Mouse (Mus musculus): ENCODE measurements around the gene Aloxe3. TPM values are rescaled to one million over a fixed set of nuclear protein-coding genes. Genes with fewer than 3 reads are reported as not detected.

The Aloxe3 gene
- total RNA-seq, 1 experiment, result 0.49 TPM

DNA sequence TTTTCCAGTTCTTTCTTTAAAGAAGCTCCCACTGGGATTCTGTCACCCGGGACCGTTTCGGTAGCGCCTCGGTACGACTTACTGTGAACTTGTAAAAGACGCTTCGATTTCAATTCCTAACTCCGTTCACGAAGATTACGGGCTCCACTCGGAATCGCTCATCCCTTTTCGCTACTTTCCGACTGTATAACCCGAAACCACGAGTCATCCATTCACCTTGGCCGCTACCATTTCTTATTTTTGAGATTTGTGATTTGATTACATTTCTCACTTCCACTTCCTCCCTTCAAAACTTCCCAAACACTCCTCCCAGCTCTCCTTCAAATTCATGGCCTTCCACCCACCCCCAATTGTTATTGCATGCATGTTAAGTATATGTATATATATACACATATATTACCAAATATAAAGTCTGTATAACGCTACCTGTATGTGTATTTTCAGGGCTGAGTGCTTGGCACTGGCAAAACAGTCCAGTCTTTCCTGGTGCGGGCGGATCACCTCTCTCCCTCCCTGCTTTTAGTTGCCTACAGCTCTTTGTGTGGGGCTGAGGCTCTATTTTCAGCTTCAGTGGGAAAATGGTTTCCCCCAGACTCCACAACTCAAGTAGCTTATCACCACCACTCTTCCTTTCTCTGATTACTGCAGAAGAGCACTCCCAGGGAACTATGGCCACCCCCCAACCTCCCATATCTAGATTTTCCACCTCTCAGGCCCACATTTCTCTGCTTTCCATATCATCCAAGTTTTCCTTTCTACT is 14.5 kb upstream of the Aloxe3 start:
- peak overlapping the region; percentile 60 to 68 for H3K4me3 ChIP-seq (ENCODE audit: insufficient read depth in 1 of 2, low read depth in 1 of 2, low read length in 2 of 2, poor library complexity in 1 of 2, severe bottlenecking in 1 of 2)
- no peak for DNase-seq (ENCODE audit: low read depth, low spot score)
- in situ Hi-C loops (cut with MboI; ENCODE audit: low sequenced_read_pairs in 2 of 2, unreplicated experiment in 2 of 2), result no loop called here
- TF ChIP-seq HCFC1 (IDR thresholded peaks at IDR 0.05; ENCODE audit: borderline replicate concordance, insufficient read depth, low read length), result no peak
- TF ChIP-seq ZNF384 (IDR thresholded peaks at IDR 0.05; ENCODE audit: low read depth, low read length), result no peak
- no peak for TF ChIP-seq CHD2 (IDR thresholded peaks at IDR 0.05; ENCODE audit: low read depth, low read length)
- TF ChIP-seq MAFK (IDR thresholded peaks at IDR 0.05; ENCODE audit: insufficient read depth, low read depth, low read length), result no peak
- TF ChIP-seq ZC3H11A (IDR thresholded peaks at IDR 0.05; ENCODE audit: borderline replicate concordance, low read depth, low read length), result no peak
- no peak overlapping the region; the same call in 1 of the 2 replicates for H3K9ac ChIP-seq (ENCODE audit: insufficient read depth, low read depth, low read length, poor library complexity, severe bottlenecking)
- H3K9me3 ChIP-seq (ENCODE audit: control insufficient read depth, insufficient read depth, low read depth, low read length), result no peaks in the 10 kb centered on the region
- H3K4me1 ChIP-seq (ENCODE audit: control insufficient read depth in 2 of 2, insufficient read depth in 2 of 2, low read length in 2 of 2, poor library complexity in 1 of 2), result peaks cover 2 to 7% of the 10 kb centered on the region in 2 experiments; a peak in 1 of 4 replicates
- peaks cover 11% of the 10 kb centered on the region; the same call in 1 of the 2 replicates for H3K36me3 ChIP-seq (ENCODE audit: control insufficient read depth, insufficient read depth, low read length, poor library complexity, severe bottlenecking)
- no peak overlapping the region for H3K27ac ChIP-seq (ENCODE audit: insufficient read depth, low read depth, low read length, poor library complexity, severe bottlenecking)

GRCm38 (mm10) chr11:69111865-69112264 is 13.8 kb upstream of the Aloxe3 start:
- no peak overlapping the region for H3K4me3 ChIP-seq (ENCODE audit: insufficient read depth in 1 of 2, low read depth in 1 of 2, low read length in 2 of 2, poor library complexity in 1 of 2, severe bottlenecking in 1 of 2)
- H3K36me3 ChIP-seq (ENCODE audit: control insufficient read depth, insufficient read depth, low read length, poor library complexity, severe bottlenecking), result peaks cover 8% of the 10 kb centered on the region; the same call in 1 of the 2 replicates
- no peaks in the 10 kb centered on the region for H3K9me3 ChIP-seq (ENCODE audit: control insufficient read depth, insufficient read depth, low read depth, low read length)
- in situ Hi-C loops (cut with MboI; ENCODE audit: low sequenced_read_pairs in 2 of 2, unreplicated experiment in 2 of 2), result no loop called here
- H3K9ac ChIP-seq (ENCODE audit: insufficient read depth, low read depth, low read length, poor library complexity, severe bottlenecking), result no peak overlapping the region
- no peak overlapping the region for H3K27ac ChIP-seq (ENCODE audit: insufficient read depth, low read depth, low read length, poor library complexity, severe bottlenecking)
- no peak for DNase-seq (ENCODE audit: low read depth, low spot score)
- TF ChIP-seq HCFC1 (IDR thresholded peaks at IDR 0.05; ENCODE audit: borderline replicate concordance, insufficient read depth, low read length) (no peak), ZNF384 (IDR thresholded peaks at IDR 0.05; ENCODE audit: low read depth, low read length) (no peak), CHD2 (IDR thresholded peaks at IDR 0.05; ENCODE audit: low read depth, low read length) (no peak), ZC3H11A (IDR thresholded peaks at IDR 0.05; ENCODE audit: borderline replicate concordance, low read depth, low read length) (no peak), MAFK (IDR thresholded peaks at IDR 0.05; ENCODE audit: insufficient read depth, low read depth, low read length) (no peak)
- peaks cover 2 to 7% of the 10 kb centered on the region in 2 experiments; a peak in 1 of 4 replicates for H3K4me1 ChIP-seq (ENCODE audit: control insufficient read depth in 2 of 2, insufficient read depth in 2 of 2, low read length in 2 of 2, poor library complexity in 1 of 2)

DNA sequence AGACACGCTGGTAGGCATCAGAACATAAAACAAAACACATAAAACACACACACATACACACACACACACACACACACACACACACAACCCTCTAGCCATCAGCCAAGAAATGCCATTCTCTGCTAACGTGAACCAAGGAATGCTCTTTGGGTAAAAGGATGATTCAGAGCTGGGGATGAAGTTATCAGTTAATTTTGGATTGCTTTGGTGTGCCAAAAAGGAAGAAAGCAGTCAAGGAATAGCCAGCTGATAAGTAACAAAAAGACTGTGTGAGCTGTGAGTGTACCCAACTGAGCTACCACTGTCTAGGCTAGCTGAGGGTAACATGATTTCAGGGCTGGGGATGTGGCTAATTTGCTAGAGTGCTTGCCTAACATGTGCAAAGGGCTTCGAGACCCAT is 11.7 kb upstream of the Aloxe3 start:
- Histone ChIP-seq H3K36me3 (ENCODE audit: control insufficient read depth, insufficient read depth, low read length, poor library complexity, severe bottlenecking) (no peaks in the 10 kb centered on the region), H3K4me1 (ENCODE audit: control insufficient read depth in 2 of 2, insufficient read depth in 2 of 2, low read length in 2 of 2, poor library complexity in 1 of 2) (peaks cover 2 to 7% of the 10 kb centered on the region in 2 experiments; a peak in 1 of 4 replicates), H3K4me3 (ENCODE audit: insufficient read depth in 1 of 2, low read depth in 1 of 2, low read length in 2 of 2, poor library complexity in 1 of 2, severe bottlenecking in 1 of 2) (no peak overlapping the region), H3K9me3 (ENCODE audit: control insufficient read depth, insufficient read depth, low read depth, low read length) (no peaks in the 10 kb centered on the region), H3K27ac (ENCODE audit: insufficient read depth, low read depth, low read length, poor library complexity, severe bottlenecking) (no peak overlapping the region), H3K9ac (ENCODE audit: insufficient read depth, low read depth, low read length, poor library complexity, severe bottlenecking) (no peak overlapping the region)
- in situ Hi-C loops (cut with MboI; ENCODE audit: low sequenced_read_pairs in 2 of 2, unreplicated experiment in 2 of 2), result no loop called here
- TF ChIP-seq CHD2 (IDR thresholded peaks at IDR 0.05; ENCODE audit: low read depth, low read length) (no peak), HCFC1 (IDR thresholded peaks at IDR 0.05; ENCODE audit: borderline replicate concordance, insufficient read depth, low read length) (no peak), MAFK (IDR thresholded peaks at IDR 0.05; ENCODE audit: insufficient read depth, low read depth, low read length) (no peak), ZC3H11A (IDR thresholded peaks at IDR 0.05; ENCODE audit: borderline replicate concordance, low read depth, low read length) (no peak), ZNF384 (IDR thresholded peaks at IDR 0.05; ENCODE audit: low read depth, low read length) (no peak)
- DNase-seq (ENCODE audit: low read depth, low spot score), result no peak

DNA sequence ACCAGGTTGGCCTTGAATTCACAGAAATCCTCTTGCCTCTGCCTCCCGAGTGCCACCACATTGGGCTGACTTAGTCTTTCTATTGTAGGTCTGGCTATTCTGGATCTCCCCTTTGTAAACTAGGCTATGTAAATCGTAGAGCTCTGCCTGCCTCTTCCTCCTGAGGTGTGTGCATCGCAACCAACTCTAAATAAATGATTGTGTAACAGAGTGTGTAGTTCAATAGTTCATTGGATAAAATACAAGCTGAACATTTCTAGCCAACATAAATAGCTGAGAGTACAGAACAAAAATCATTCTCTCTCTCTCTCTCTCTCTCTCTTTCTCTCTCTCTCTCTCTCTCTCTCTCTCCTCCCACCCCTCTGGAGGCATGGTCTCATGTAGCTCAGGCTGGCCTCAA is 11.1 kb upstream of the Aloxe3 start:
- Histone ChIP-seq H3K9me3 (ENCODE audit: control insufficient read depth, insufficient read depth, low read depth, low read length) (no peaks in the 10 kb centered on the region), H3K27ac (ENCODE audit: insufficient read depth, low read depth, low read length, poor library complexity, severe bottlenecking) (no peak overlapping the region), H3K9ac (ENCODE audit: insufficient read depth, low read depth, low read length, poor library complexity, severe bottlenecking) (no peak overlapping the region), H3K4me1 (ENCODE audit: control insufficient read depth in 2 of 2, insufficient read depth in 2 of 2, low read length in 2 of 2, poor library complexity in 1 of 2) (peaks cover 2 to 3% of the 10 kb centered on the region in 2 experiments; a peak in 1 of 4 replicates), H3K36me3 (ENCODE audit: control insufficient read depth, insufficient read depth, low read length, poor library complexity, severe bottlenecking) (no peaks in the 10 kb centered on the region), H3K4me3 (ENCODE audit: insufficient read depth in 1 of 2, low read depth in 1 of 2, low read length in 2 of 2, poor library complexity in 1 of 2, severe bottlenecking in 1 of 2) (no peak overlapping the region)
- DNase-seq (ENCODE audit: low read depth, low spot score), result no peak
- in situ Hi-C loops (cut with MboI; ENCODE audit: low sequenced_read_pairs in 2 of 2, unreplicated experiment in 2 of 2), result no loop called here
- TF ChIP-seq HCFC1 (IDR thresholded peaks at IDR 0.05; ENCODE audit: borderline replicate concordance, insufficient read depth, low read length) (no peak), ZC3H11A (IDR thresholded peaks at IDR 0.05; ENCODE audit: borderline replicate concordance, low read depth, low read length) (no peak), ZNF384 (IDR thresholded peaks at IDR 0.05; ENCODE audit: low read depth, low read length) (no peak), MAFK (IDR thresholded peaks at IDR 0.05; ENCODE audit: insufficient read depth, low read depth, low read length) (no peak), CHD2 (IDR thresholded peaks at IDR 0.05; ENCODE audit: low read depth, low read length) (no peak)

Data from ES-E14 (cell line).